Mouse (Mus musculus): ENCODE data around the gene Rabgap1l. TPM values are rescaled to one million over a fixed set of nuclear protein-coding genes. Genes with fewer than 3 reads are reported as not detected.

The Rabgap1l gene
- polyA plus RNA-seq, 1 experiment from 2014 or later = 26.4 TPM

DNA sequence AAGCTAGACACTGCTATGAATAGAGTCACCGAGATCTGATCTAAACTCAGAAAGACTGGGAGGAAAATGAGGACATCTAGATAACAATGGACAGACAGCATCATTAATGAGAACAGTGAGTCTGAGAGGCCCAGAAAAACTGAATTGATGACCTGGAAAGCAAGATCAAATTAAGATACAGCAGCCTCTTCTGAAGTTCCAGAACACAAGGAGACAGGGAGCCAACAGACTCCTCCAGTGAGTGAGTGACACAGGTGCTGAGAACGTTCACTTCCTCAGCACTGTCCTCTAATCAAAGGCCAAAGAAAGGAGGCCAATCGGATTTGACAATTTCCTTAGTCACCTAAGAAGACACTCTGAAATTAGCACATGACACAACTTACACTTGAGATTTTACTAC is 307.3 kb downstream of the Rabgap1l start:
- 72% methylated on average over 3 of the region's 3 CpGs for WGBS
- no peak for ATAC-seq (ENCODE audit: low FRiP score)

GRCm38 (mm10) chr1:160485028-160485427 is 308.0 kb downstream of the Rabgap1l start:
- 75% methylated on average over 7 of the region's 7 CpGs for WGBS
- H3K27ac ChIP-seq = no peak overlapping the region

More for the DNA sequence above, 307.3 kb downstream of the Rabgap1l start:
- Histone ChIP-seq H3K9ac (no peak overlapping the region), H3K27ac (no peak overlapping the region), H3K27me3 (no peaks in the 10 kb centered on the region), H3K4me1 (replicated peaks) (no peaks in the 10 kb centered on the region), H3K4me3 (no peak overlapping the region), H3K4me2 (no peak overlapping the region), H3K36me3 (no peaks in the 10 kb centered on the region), H3K9me3 (no peaks in the 10 kb centered on the region)

GRCm38 (mm10) chr1:160481643-160482042 is 311.4 kb downstream of the Rabgap1l start:
- no peak overlapping the region for H3K27ac ChIP-seq
- H3K4me1 ChIP-seq (replicated peaks) = no peaks in the 10 kb centered on the region
- no peak for ATAC-seq (ENCODE audit: low FRiP score)
- H3K27me3 ChIP-seq = no peaks in the 10 kb centered on the region
- no peak overlapping the region for H3K4me3 ChIP-seq
- no peaks in the 10 kb centered on the region for H3K36me3 ChIP-seq
- H3K9me3 ChIP-seq = no peaks in the 10 kb centered on the region
- H3K4me2 ChIP-seq = no peak overlapping the region
- H3K9ac ChIP-seq = no peak overlapping the region
- WGBS = 87% methylated on average over 2 of the region's 2 CpGs

More at GRCm38 (mm10) chr1:160485028-160485427, 308.0 kb downstream of the Rabgap1l start:
- Histone ChIP-seq H3K9me3 (no peaks in the 10 kb centered on the region), H3K27me3 (no peaks in the 10 kb centered on the region), H3K4me1 (replicated peaks) (no peaks in the 10 kb centered on the region), H3K4me2 (no peak overlapping the region), H3K4me3 (no peak overlapping the region), H3K36me3 (no peaks in the 10 kb centered on the region), H3K9ac (no peak overlapping the region)
- ATAC-seq (ENCODE audit: low FRiP score) = no peak

DNA sequence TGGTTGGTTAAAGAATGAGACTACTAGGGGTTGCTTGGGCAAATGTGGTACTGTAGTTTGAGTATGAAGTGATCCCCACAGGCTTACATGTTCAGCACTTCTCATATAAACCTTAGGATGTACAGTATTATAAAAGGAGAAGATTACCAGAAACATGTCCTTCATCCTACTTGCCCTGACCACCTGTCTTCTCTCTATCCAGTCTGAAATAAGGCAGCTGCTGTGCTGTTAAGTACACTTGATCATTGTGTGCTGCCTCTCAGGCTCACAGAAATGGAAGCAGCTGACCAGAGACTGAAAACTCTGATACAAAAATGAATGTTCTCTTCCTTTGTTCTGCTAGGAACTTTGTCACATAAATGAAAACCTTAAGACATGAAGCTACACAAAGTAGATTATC is 325.6 kb downstream of the Rabgap1l start:
- Histone ChIP-seq H3K4me1 (replicated peaks) (no peaks in the 10 kb centered on the region), H3K4me2 (no peak overlapping the region), H3K27ac (no peak overlapping the region), H3K36me3 (no peaks in the 10 kb centered on the region), H3K27me3 (no peaks in the 10 kb centered on the region), H3K9me3 (no peaks in the 10 kb centered on the region), H3K4me3 (no peak overlapping the region), H3K9ac (no peak overlapping the region)
- ATAC-seq (ENCODE audit: low FRiP score) = no peak

- Histone ChIP-seq H3K9ac (no peak overlapping the region), H3K9me3 (no peaks in the 10 kb centered on the region), H3K27ac (no peak overlapping the region), H3K4me1 (replicated peaks) (no peaks in the 10 kb centered on the region), H3K36me3 (no peaks in the 10 kb centered on the region), H3K4me2 (no peak overlapping the region), H3K27me3 (no peaks in the 10 kb centered on the region), H3K4me3 (no peak overlapping the region)
- ATAC-seq (ENCODE audit: low FRiP score) = no peak
Observed at GRCm38 (mm10) chr1:160465186-160465585, 327.8 kb downstream of the Rabgap1l start.

DNA sequence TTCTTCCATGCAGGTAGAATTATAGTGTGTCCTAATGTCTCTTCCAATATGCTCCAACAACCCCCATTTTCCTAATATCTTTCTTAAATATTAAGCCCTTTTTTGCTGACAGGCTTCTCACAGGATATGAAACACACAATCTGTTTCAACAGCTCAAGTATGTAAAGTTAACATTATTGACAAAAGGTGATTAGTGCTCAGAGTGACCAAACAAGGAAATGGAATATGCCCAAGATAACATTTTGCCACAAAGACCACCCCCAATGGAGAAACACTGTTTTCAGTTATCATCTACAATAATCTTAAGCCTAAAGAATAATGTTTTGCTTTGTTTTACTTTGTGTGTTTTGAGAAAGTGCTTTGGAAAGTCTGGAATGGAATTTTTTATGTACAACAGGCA is 328.9 kb downstream of the Rabgap1l start:
- Histone ChIP-seq H3K27me3 (no peaks in the 10 kb centered on the region), H3K27ac (no peak overlapping the region), H3K4me1 (replicated peaks) (no peaks in the 10 kb centered on the region), H3K4me2 (no peak overlapping the region), H3K4me3 (no peak overlapping the region), H3K9me3 (no peaks in the 10 kb centered on the region), H3K9ac (no peak overlapping the region), H3K36me3 (no peaks in the 10 kb centered on the region)
- ATAC-seq (ENCODE audit: low FRiP score) = no peak

GRCm38 (mm10) chr1:160460346-160460745 is 332.7 kb downstream of the Rabgap1l start:
- no peaks in the 10 kb centered on the region for H3K36me3 ChIP-seq
- H3K4me2 ChIP-seq = no peak overlapping the region
- 86% methylated on average over 1 of the region's 1 CpGs for WGBS
- no peak overlapping the region for H3K9ac ChIP-seq
- ATAC-seq (ENCODE audit: low FRiP score) = no peak
- H3K9me3 ChIP-seq = no peaks in the 10 kb centered on the region
- no peaks in the 10 kb centered on the region for H3K27me3 ChIP-seq
- no peaks in the 10 kb centered on the region for H3K4me1 ChIP-seq (replicated peaks)
- no peak overlapping the region for H3K4me3 ChIP-seq
- no peak overlapping the region for H3K27ac ChIP-seq

DNA sequence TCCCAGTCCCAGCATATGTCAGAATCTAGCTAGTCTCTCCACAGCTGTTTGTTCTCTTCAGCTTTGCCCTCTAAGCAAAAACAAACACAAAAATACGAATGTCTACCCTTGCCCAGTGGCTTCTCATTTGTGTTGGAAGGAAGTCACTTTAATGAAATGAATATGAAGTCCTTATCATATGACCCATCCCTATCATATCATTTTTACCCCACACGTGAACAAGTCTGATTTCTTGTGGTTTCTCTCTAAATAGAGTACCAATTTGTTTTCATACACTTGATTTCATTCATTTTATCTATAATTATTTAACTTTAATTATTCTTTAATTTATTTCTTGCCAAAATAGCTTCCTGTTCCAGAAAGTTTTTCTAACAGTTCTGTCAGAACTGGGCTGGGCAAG is 341.3 kb downstream of the Rabgap1l start:
- no peaks in the 10 kb centered on the region for H3K27me3 ChIP-seq

DNA sequence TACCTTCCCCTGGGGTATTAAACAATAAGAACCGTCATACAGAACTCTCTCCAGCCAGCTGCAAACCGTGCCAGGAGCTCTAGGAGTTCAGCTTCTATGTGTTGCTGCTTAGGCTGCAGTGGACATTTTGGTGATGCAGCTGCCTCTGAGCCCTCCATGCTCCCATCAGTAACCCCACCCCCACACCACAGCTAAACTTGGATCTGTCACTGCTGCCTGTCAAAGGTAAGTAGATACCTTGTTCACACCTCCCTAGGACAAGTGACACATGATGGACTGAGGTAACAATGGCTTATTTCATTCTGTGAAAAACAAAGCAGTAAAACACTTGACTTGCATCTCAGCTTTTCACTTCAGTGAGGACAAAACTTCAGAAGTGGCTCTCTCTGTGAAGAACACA is 344.3 kb downstream of the Rabgap1l start:
- Histone ChIP-seq H3K4me3 (no peak overlapping the region), H3K9me3 (no peaks in the 10 kb centered on the region), H3K36me3 (no peaks in the 10 kb centered on the region), H3K27me3 (no peaks in the 10 kb centered on the region), H3K4me1 (replicated peaks) (no peaks in the 10 kb centered on the region), H3K4me2 (no peak overlapping the region), H3K9ac (no peak overlapping the region), H3K27ac (no peak overlapping the region)
- 57% methylated on average over 2 of the region's 2 CpGs for WGBS
- no peak for ATAC-seq (ENCODE audit: low FRiP score)

More for the DNA sequence above, 341.3 kb downstream of the Rabgap1l start:
- Histone ChIP-seq H3K27ac (no peak overlapping the region), H3K9me3 (no peaks in the 10 kb centered on the region), H3K9ac (no peak overlapping the region), H3K4me3 (no peak overlapping the region), H3K4me2 (no peak overlapping the region), H3K36me3 (no peaks in the 10 kb centered on the region), H3K4me1 (replicated peaks) (no peaks in the 10 kb centered on the region)
- no peak for ATAC-seq (ENCODE audit: low FRiP score)
- WGBS = 79% methylated on average over 2 of the region's 2 CpGs

- Histone ChIP-seq H3K9me3 (no peaks in the 10 kb centered on the region), H3K4me1 (replicated peaks) (no peaks in the 10 kb centered on the region), H3K36me3 (no peaks in the 10 kb centered on the region), H3K4me2 (no peak overlapping the region), H3K27ac (no peak overlapping the region), H3K4me3 (no peak overlapping the region), H3K27me3 (no peaks in the 10 kb centered on the region), H3K9ac (no peak overlapping the region)
- ATAC-seq (ENCODE audit: low FRiP score) = no peak
- 93% methylated on average over 1 of the region's 1 CpGs for WGBS
Observed at GRCm38 (mm10) chr1:160446823-160447222, 346.2 kb downstream of the Rabgap1l start.

DNA sequence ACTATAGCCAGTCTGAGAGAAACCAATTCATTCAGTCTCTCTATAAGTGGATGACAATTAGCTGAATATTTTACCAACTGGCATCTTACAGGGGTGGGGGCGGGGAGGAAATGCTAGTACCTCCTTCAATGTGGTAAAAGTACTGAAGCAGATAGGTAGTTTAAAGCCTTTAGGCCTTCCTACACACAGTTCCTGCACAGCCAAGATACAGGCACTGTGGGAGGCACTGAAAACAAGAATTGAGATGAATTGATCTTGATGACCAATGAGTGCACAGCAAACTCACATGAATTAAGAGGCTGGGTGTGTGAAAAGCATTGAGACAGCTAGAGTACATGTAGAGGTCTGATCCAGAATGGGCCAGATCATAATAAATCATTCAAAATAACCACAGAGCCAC is 349.5 kb downstream of the Rabgap1l start:
- no peaks in the 10 kb centered on the region for H3K36me3 ChIP-seq
- H3K27me3 ChIP-seq = no peaks in the 10 kb centered on the region
- no peaks in the 10 kb centered on the region for H3K4me1 ChIP-seq (replicated peaks)
- no peaks in the 10 kb centered on the region for H3K9me3 ChIP-seq
- 83% methylated on average over 1 of the region's 1 CpGs for WGBS
- ATAC-seq (ENCODE audit: low FRiP score) = no peak
- no peak overlapping the region for H3K4me3 ChIP-seq
- no peak overlapping the region for H3K4me2 ChIP-seq
- no peak overlapping the region for H3K9ac ChIP-seq
- no peak overlapping the region for H3K27ac ChIP-seq

DNA sequence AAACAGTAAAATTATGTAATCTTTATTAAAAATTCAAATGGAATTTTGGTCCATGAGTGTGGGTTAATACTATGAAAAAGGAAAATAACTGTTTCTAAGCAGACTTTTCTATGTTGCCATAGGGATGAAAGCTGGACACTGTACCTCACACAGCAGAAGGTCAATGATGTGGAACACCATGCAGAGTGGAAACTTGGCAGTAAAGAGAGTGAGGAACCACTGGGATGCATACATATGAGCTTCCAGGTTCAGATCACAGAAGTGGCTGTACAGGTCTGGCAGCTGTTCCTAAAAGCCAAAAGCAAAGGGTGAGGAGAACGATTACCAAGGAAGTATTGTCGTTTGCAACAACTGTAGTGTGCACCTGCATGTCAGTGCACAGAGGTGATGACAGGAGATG is 351.3 kb downstream of the Rabgap1l start:
- Histone ChIP-seq H3K4me1 (replicated peaks) (no peaks in the 10 kb centered on the region), H3K9ac (no peak overlapping the region), H3K36me3 (no peaks in the 10 kb centered on the region), H3K4me2 (no peak overlapping the region), H3K4me3 (no peak overlapping the region), H3K9me3 (no peaks in the 10 kb centered on the region), H3K27ac (no peak overlapping the region), H3K27me3 (no peaks in the 10 kb centered on the region)
- 76% methylated on average over 2 of the region's 2 CpGs for WGBS
- ATAC-seq (ENCODE audit: low FRiP score) = peak; percentile 46; the same call in 1 of the 2 replicates

- 87% methylated on average over 5 of the region's 5 CpGs for WGBS
Observed at GRCm38 (mm10) chr1:160441161-160441560, 351.9 kb downstream of the Rabgap1l start.

GRCm38 (mm10) chr1:160438820-160439219 is 354.2 kb downstream of the Rabgap1l start:
- ATAC-seq (ENCODE audit: low FRiP score) = no peak
- WGBS = 58% methylated on average over 4 of the region's 4 CpGs

More at GRCm38 (mm10) chr1:160441161-160441560, 351.9 kb downstream of the Rabgap1l start:
- H3K27me3 ChIP-seq = no peaks in the 10 kb centered on the region
- no peak overlapping the region for H3K4me3 ChIP-seq
- H3K9ac ChIP-seq = no peak overlapping the region
- no peaks in the 10 kb centered on the region for H3K4me1 ChIP-seq (replicated peaks)
- H3K9me3 ChIP-seq = no peaks in the 10 kb centered on the region
- H3K4me2 ChIP-seq = no peak overlapping the region
- ATAC-seq (ENCODE audit: low FRiP score) = no peak
- H3K27ac ChIP-seq = no peak overlapping the region
- H3K36me3 ChIP-seq = no peaks in the 10 kb centered on the region

More at GRCm38 (mm10) chr1:160438820-160439219, 354.2 kb downstream of the Rabgap1l start:
- Histone ChIP-seq H3K9me3 (no peaks in the 10 kb centered on the region), H3K27ac (no peak overlapping the region), H3K9ac (no peak overlapping the region), H3K36me3 (no peaks in the 10 kb centered on the region), H3K27me3 (no peaks in the 10 kb centered on the region), H3K4me1 (replicated peaks) (no peaks in the 10 kb centered on the region), H3K4me2 (no peak overlapping the region), H3K4me3 (no peak overlapping the region)

Data from hindbrain, embryonic 13.5 days (tissue).